Mouse (Mus musculus) small intestine, adult 10 weeks (tissue): Measurements from ENCODE around the gene Hes3. TPM values are rescaled to one million over a fixed set of nuclear protein-coding genes. Genes with fewer than 3 reads are reported as not detected.

Source experiments
- polyA plus RNA-seq: library from polyadenylated mRNA; stranded (reverse); fragments of 350-450 nt; fragmentation: Illumina TruSeq; extraction: RNeasy Lipid Tissue Mini Kit (QIAGEN cat#74804); gene quantifications from one replicate; pipeline ENCODE4 v1.2.3, GENCODE M21; 2014; ENCODE audit warnings: low replicate concordance

Gene Hes3
- not detected for polyA plus RNA-seq

GRCm38 (mm10) chr4:152291562-152291961 lies at the start of gene Hes3:
Hes3 (minus strand) TSS chr4:152291662.

GRCm38 (mm10) chr4:152338419-152339292 lies 47.2 kb upstream of the Hes3 start, which contains the start of gene Chd5:
Chd5 (plus strand) TSS chr4:152338651.

GRCm38 (mm10) chr4:152325574-152326411 lies 34.3 kb upstream of the Hes3 start, which contains the start of gene Rpl22:
Rpl22 (plus strand) TSS chr4:152325742.

GRCm38 (mm10) chr4:152318517-152319234 lies 27.2 kb upstream of the Hes3 start, which contains the start of gene Rnf207:
Rnf207 (minus strand) TSS chr4:152318993.

GRCm38 (mm10) chr4:152296874-152297861 lies 5.7 kb upstream of the Hes3 start, which contains the start of gene Icmt:
Icmt (plus strand) TSS chr4:152297227.

GRCm38 (mm10) chr4:152273621-152274236 lies 17.7 kb downstream of the Hes3 start, which contains the start of gene Gpr153:
Gpr153 (plus strand) TSS chr4:152274232.

Other genes with a start within 250 kb of the Hes3 start
- not detected for gene Plekhg5, start 219.2 kb downstream of the Hes3 start, polyA plus RNA-seq
- not detected for gene Tnfrsf25, start 175.7 kb downstream of the Hes3 start, polyA plus RNA-seq
- gene Espn, start 139.3 kb downstream of the Hes3 start, polyA plus RNA-seq = 5.0 TPM
- 6.7 TPM for gene Hes2, start 132.8 kb downstream of the Hes3 start, polyA plus RNA-seq
- 0.74 TPM for gene Acot7, start 113.5 kb downstream of the Hes3 start, polyA plus RNA-seq
- 0.63 TPM for gene Gpr153, start 17.4 kb downstream of the Hes3 start, polyA plus RNA-seq
- gene Icmt, start 5.6 kb upstream of the Hes3 start, polyA plus RNA-seq = 7.0 TPM
- gene Rnf207, start 27.3 kb upstream of the Hes3 start, polyA plus RNA-seq = 0.48 TPM
- 170 TPM for gene Rpl22, start 34.1 kb upstream of the Hes3 start, polyA plus RNA-seq
- 0.07 TPM for gene Chd5, start 47.0 kb upstream of the Hes3 start, polyA plus RNA-seq
- not detected for gene Nphp4, start 185.0 kb upstream of the Hes3 start, polyA plus RNA-seq
- gene Kcnab2, start 186.2 kb upstream of the Hes3 start, polyA plus RNA-seq = not detected